Mouse (Mus musculus) thymus, adult 2 months (tissue): Measurements from ENCODE around the gene Olfr518. TPM values are rescaled to one million over a fixed set of nuclear protein-coding genes. Genes with fewer than 3 reads are reported as not detected.

ENCODE experiments used
- DNase-seq: peaks from one replicate; pipeline ENCODE4 v3.0.0; 2021
- H3K27ac ChIP-seq: fragments of 200-500 bp; 2 replicates; pipeline ENCODE4 v1.5.1; 2012; ENCODE audit warnings: low read length, control low read depth; ENCODE audit not compliant: control insufficient read depth, insufficient read depth
- H3K27me3 ChIP-seq: fragments of 200-500 bp; 2 replicates; pipeline ENCODE4 v1.6.1; 2012; ENCODE audit warnings: mild to moderate bottlenecking, low read length, moderate library complexity, mixed read lengths; ENCODE audit not compliant: control insufficient read depth, insufficient read depth
- H3K36me3 ChIP-seq: fragments of 200-500 bp; 2 replicates; pipeline ENCODE4 v1.6.1; 2012; ENCODE audit warnings: mild to moderate bottlenecking, low read length, moderate library complexity; ENCODE audit not compliant: control insufficient read depth, insufficient read depth
- H3K4me1 ChIP-seq: fragments of 200-500 bp; replicated peaks from 2 replicates; pipeline ENCODE4 v1.6.1; 2012; ENCODE audit warnings: low read length; ENCODE audit not compliant: control insufficient read depth, insufficient read depth
- H3K4me3 ChIP-seq: fragments of 200-500 bp; 2 replicates; pipeline ENCODE4 v1.5.1; 2012; ENCODE audit warnings: mild to moderate bottlenecking, low read length, control low read depth, moderate library complexity; ENCODE audit not compliant: control insufficient read depth, insufficient read depth
- CTCF ChIP-seq: fragments of 200-500 bp; IDR thresholded peaks from 2 replicates; pipeline ENCODE4 v1.5.1; 2012; ENCODE audit warnings: mild to moderate bottlenecking, control low read depth, low read length, moderate library complexity, borderline replicate concordance; ENCODE audit not compliant: control insufficient read depth, poor library complexity, insufficient read depth; ENCODE audit errors: extremely low read depth
- POLR2A ChIP-seq: fragments of 200-500 bp; IDR thresholded peaks from 2 replicates; pipeline ENCODE4 v1.6.1; 2012; ENCODE audit warnings: mild to moderate bottlenecking, low read length, control low read depth, moderate library complexity; ENCODE audit not compliant: control insufficient read depth, poor library complexity, insufficient read depth; ENCODE audit errors: extremely low read depth
- WGBS: fragments of 180-500 bp; shearing (Covaris S2); methylation state at CpG from one replicate; pipeline ENCODE4 v1.1.7; 2018; 5-methylcytosine and 5-hydroxymethylcytosine counted together
- polyA plus RNA-seq: library from polyadenylated mRNA; depleted of rRNA; stranded (reverse); fragments of >200 nt; gene quantifications from 2 replicates; pipeline ENCODE4 v1.2.3, GENCODE M21; 2012; rRNA removed

Gene Olfr518
- not detected in 2 replicates for polyA plus RNA-seq

DNA sequence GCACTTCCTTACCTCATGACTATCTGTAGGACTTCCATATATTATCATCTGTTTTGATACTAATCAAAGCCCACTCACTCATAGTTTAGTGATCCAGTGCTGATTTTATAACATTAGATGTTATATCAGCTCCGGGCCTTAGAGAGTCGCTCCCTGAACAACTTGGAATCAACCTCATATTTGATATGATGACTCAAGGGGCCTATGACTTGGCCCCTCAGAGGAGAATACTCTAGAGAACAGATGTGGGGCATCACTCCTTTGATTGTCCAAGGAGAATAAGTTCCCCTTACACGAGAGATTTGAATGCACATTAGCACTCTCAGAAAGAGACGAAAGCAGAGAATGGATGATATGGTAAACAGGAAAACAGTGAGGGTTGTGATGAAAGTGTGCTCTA, at the start of gene Olfr518:
Gene Olfr518, minus strand, starts transcription at position 101 of the 400 bp plus-strand sequence.
- no peak for DNase-seq
- WGBS: 82% methylated on average over 4 of the region's 4 CpGs

DNA sequence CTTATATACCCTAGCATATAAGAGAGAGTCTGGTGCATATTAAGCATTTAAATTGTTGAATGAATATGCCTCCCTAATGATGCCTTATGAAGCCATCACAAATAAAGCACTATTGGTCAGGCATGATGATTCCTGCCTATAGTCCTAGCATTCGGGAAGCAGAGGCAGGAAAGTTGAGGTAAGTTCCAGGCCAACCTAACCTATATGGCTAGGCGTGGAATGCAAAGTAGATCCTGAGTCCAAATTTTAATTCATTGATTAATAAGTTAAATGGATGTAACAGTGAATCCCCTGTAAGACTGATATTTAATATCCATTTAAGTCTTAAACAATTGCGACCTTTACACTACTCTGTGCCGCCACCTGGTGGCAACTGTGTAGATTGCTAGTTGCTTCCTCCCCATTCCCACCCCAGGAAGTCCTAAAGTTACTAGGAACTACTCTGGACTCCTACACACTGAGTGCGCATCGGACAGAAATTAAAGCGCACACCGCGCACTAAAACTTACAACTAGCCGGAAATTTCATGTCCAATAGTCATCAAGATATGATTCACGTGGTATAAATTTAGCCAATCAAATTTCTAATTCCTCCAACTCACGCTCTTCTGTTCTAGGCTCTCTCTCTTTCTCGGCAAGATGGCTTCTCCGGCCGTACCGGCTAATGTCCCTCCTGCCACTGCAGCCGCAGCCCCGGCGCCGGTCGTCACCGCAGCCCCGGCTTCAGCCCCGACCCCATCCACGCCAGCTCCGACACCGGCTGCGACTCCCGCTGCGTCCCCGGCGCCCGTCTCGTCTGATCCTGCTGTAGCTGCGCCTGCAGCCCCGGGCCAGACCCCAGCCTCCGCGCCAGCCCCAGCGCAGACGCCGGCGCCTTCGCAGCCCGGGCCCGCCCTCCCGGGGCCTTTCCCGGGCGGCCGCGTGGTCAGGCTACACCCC, 49.3 kb upstream of the Olfr518 start, which contains the start of gene Eif3f:
Gene Eif3f, plus strand, starts transcription at position 624 of the 938 bp plus-strand sequence.
- DNase-seq: peak; percentile 93
- Histone ChIP-seq H3K27ac (no peak within 1 kb of the TSS; the same call in 1 of the 2 replicates), H3K27me3 (no peaks in the 10 kb centered on the region), H3K4me1 (peaks cover 11% of the 10 kb centered on the region), H3K4me3 (peak within 1 kb of the TSS; percentile 100), H3K36me3 (peaks cover 13% of the 10 kb centered on the region)
- TF ChIP-seq CTCF: no peak
- TF ChIP-seq POLR2A: peak; percentile 53; the same call in 1 of the 2 replicates
- 2% methylated on average over 50 of the region's 50 CpGs for WGBS

More for the DNA sequence above, at the start of gene Olfr518:
- H3K4me3 ChIP-seq: no peak within 1 kb of the TSS
- no peak within 1 kb of the TSS for H3K27ac ChIP-seq
- TF ChIP-seq POLR2A (no peak), CTCF (no peak)
- no peaks in the 10 kb centered on the region for H3K27me3 ChIP-seq
- no peaks in the 10 kb centered on the region for H3K36me3 ChIP-seq
- no peaks in the 10 kb centered on the region for H3K4me1 ChIP-seq

DNA sequence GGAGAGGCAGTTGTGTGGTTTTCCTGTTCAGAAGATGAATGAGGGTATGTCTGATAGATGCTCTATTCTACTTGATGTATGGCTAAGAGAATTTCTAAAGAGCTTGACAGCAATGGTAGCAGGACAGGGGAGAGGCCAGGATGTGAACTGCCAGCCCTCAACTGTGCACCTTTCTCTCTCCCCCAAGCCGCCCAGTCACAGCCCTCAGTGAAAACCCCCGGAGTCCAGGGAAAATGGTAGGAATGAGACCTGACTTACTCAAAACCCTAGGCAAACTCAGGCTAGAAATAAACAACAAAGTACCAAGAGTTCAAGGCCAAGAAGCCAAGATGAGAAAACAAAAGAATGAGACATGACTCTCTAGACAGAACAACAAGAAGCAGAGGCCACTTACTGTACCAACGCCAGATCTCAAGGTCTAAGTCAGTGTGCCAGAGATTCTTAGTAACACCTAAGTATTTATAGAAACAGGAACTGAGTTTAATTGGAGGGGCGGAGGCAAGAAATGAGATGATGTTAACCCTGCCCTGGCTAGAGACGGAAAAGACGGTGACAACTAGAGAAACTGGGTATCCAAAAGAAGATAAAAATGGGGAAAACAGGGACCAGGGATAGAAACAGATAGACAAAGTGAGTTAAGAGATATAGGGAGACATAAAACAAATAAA, 45.1 kb upstream of the Olfr518 start, which contains the start of gene Nlrp10:
Gene Nlrp10, minus strand, starts transcription at position 453 of the 668 bp plus-strand sequence.
- Histone ChIP-seq H3K27ac (no peak within 1 kb of the TSS), H3K36me3 (no peaks in the 10 kb centered on the region), H3K4me3 (no peak within 1 kb of the TSS), H3K27me3 (no peaks in the 10 kb centered on the region), H3K4me1 (peaks cover 2% of the 10 kb centered on the region)
- DNase-seq: no peak
- 13% methylated on average over 6 of the region's 6 CpGs for WGBS
- TF ChIP-seq CTCF: no peak
- no peak for TF ChIP-seq POLR2A

DNA sequence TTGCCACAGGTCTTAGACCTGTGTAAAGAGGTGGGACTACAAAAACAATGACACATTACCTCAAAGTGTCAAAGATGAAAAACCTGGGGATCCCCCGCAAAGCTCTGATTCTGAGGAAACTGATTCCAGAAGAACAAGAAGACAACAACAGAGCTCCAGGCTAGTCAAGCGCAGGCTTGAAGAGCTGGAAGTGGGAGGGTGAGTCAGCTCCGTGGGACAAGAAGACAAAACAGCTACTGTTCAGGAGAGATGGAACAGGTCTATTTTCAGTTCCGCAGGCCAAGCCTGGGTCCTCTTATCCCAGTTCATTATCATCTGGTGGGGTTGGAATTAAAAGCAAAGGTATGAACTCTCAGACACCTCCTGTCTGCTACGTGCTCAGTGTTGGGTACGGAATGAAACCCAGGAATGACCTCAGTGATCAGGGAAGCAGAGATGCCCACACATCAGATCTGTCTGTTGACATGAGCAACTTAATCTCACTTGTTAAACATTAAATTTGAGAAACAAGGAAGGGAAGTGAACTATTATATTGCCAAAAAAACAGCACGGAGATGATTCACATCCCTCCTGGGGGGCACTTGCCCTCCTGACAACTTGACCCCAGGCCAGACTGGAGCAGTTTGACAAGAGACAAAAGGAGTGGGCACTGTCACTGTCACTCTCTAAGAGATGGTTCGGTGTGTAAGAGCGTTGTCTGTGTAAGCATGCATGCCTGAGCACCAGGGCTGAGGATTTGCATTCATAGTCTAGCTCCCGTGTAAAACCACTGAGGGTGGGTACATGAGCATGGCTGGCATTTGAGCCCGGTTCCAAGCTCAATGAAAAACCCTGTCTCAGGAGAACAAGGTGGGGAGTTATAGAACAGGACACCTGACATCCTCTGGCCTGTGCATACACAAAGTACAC, 43.7 kb upstream of the Olfr518 start:
- Histone ChIP-seq H3K4me3 (no peak overlapping the region), H3K4me1 (no peaks in the 10 kb centered on the region), H3K27me3 (no peaks in the 10 kb centered on the region), H3K27ac (no peak overlapping the region), H3K36me3 (no peaks in the 10 kb centered on the region)
- WGBS: 95% methylated on average over 11 of the region's 11 CpGs
- no peak for TF ChIP-seq CTCF
- DNase-seq: no peak

DNA sequence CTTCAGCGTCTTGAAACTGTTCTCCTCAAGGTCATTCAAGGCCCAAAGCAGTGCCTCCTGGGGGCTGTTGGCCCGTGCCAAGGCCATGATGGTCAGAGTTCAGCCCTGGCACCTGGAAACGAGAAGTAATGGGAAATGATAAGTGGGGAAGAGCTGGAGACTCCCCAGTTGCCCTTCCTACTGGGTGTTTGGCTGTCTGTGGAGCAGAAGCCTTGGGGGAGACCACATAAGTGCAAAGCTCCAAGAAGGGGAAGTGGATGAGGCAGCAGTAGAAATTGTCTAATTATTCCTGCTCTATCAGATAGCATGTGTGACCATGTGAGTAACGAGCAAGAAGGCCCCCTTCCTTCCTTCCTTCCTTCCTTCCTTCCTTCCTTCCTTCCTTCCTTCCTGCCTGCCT, 42.2 kb upstream of the Olfr518 start:
- Histone ChIP-seq H3K4me1 (no peaks in the 10 kb centered on the region), H3K36me3 (no peaks in the 10 kb centered on the region), H3K27ac (no peak overlapping the region), H3K27me3 (no peaks in the 10 kb centered on the region), H3K4me3 (no peak overlapping the region)
- TF ChIP-seq POLR2A (no peak), CTCF (no peak)
- no peak for DNase-seq
- 50% methylated on average over 4 of the region's 4 CpGs for WGBS
